Mouse (Mus musculus) neural tube, embryonic 11.5 days (tissue): ENCODE data around the gene Atg13. TPM values are rescaled to one million over a fixed set of nuclear protein-coding genes. Genes with fewer than 3 reads are reported as not detected.

Experiments used
- ATAC-seq: fragments of 200-750 bp; cut with Nextera tagmentation; 2 replicates; pipeline ENCODE4 v1.8.0; 2017; ENCODE audit warnings: moderate number of reproducible peaks, mild to moderate bottlenecking, moderate TSS enrichment, moderate library complexity; ENCODE audit not compliant: insufficient read depth, low FRiP score, low TSS enrichment
- DNase-seq: peaks from one replicate; pipeline ENCODE4 v3.0.0-alpha.2; 2015; ENCODE audit warnings: low spot score
- H3K27ac ChIP-seq: fragments of 300-500 bp; sonication (generic); 2 replicates; pipeline ENCODE4 v1.5.1; 2014; ENCODE audit warnings: low read depth, mild to moderate bottlenecking, low read length
- H3K27me3 ChIP-seq: fragments of 300-500 bp; sonication (generic); 2 replicates; pipeline ENCODE4 v1.6.1; 2014; ENCODE audit warnings: mild to moderate bottlenecking, low read length, mixed read lengths; ENCODE audit not compliant: control insufficient read depth, insufficient read depth
- H3K36me3 ChIP-seq: fragments of 300-500 bp; sonication (generic); 2 replicates; pipeline ENCODE4 v1.6.1; 2014; ENCODE audit warnings: mild to moderate bottlenecking, low read length, moderate library complexity, mixed read lengths; ENCODE audit not compliant: control insufficient read depth, insufficient read depth
- H3K4me1 ChIP-seq: fragments of 300-500 bp; sonication (generic); 2 replicates; pipeline ENCODE4 v1.6.1; 2014; ENCODE audit warnings: low read length, mixed read lengths; ENCODE audit not compliant: control insufficient read depth, insufficient read depth
- H3K4me2 ChIP-seq: fragments of 300-500 bp; sonication (generic); 2 replicates; pipeline ENCODE4 v1.6.1; 2014; ENCODE audit warnings: low read depth, mild to moderate bottlenecking, moderate library complexity
- H3K4me3 ChIP-seq: fragments of 300-500 bp; sonication (generic); 2 replicates; pipeline ENCODE4 v1.5.1; 2014; ENCODE audit warnings: low read depth, low read length
- H3K9ac ChIP-seq: fragments of 300-500 bp; sonication (generic); 2 replicates; pipeline ENCODE4 v1.6.1; 2014; ENCODE audit warnings: mild to moderate bottlenecking, low read length
- H3K9me3 ChIP-seq: fragments of 300-500 bp; sonication (generic); 2 replicates; pipeline ENCODE4 v1.6.1; 2016; ENCODE audit warnings: low read length; ENCODE audit not compliant: control insufficient read depth
- WGBS: fragments of 180-500 bp; shearing (Covaris S2); extraction: QIAGEN DNeasy Blood & Tissue Kit; methylation state at CpG from one replicate; pipeline ENCODE4 v1.1.7; 2014; 5-methylcytosine and 5-hydroxymethylcytosine counted together
- polyA plus RNA-seq: library from polyadenylated mRNA; unstranded; fragments of >200 nt; fragmentation: Nextera tagmentation; extraction: Ambion mirVana; gene quantifications from 2 replicates; pipeline ENCODE4 v1.2.1, GENCODE M21; 2014

Gene Atg13
- polyA plus RNA-seq, 1 experiment from 2014 or later: 37.9 TPM

DNA sequence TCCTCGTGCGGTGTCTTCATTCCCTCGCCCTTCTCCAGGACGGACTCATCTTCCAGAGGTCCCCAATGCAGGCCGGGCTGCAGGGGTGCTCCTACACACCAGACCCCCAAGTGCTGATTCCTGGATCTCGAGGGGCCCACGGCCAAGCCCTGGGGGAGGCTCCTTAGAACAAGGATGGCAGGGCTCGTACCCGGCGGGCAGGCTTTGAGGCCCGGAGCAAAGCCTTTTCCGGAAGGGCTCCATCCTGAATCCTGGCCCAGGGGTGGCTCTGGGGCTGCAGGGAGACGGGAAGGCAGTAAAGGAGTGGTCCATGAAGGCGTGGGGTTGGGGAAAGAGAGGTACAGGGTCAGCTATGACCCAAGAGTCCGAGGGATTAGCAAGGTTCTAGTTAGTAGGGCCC, 61.2 kb downstream of the Atg13 start:
- peak; percentile 19 for DNase-seq

DNA sequence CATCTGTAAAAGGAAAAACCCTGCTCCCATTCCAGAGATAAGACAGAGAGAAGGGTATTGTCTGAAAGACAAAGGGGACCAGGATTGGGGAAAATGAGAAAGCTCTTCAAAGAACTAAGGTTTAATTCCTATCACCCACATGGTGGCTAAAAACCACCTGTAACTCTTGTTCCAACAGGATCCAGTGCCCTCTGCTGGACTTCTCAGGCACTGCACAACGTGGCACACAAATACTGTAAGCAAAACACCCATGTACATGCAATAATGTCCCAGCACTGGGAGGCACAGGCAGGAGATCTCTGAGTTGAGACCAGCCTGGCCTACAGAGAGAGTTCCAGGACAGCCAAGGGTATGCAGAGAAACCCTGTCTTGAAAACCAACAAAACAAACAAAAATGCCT, 63.6 kb downstream of the Atg13 start:
- no peak overlapping the region for H3K4me3 ChIP-seq
- no peak overlapping the region for H3K4me2 ChIP-seq
- H3K36me3 ChIP-seq: peaks cover 29% of the 10 kb centered on the region
- DNase-seq: peak; percentile 71
- ATAC-seq: no peak
- 33% methylated on average over 1 of the region's 1 CpGs for WGBS
- H3K27ac ChIP-seq: no peak overlapping the region
- H3K9ac ChIP-seq: no peak overlapping the region
- H3K4me1 ChIP-seq: peaks cover 14% of the 10 kb centered on the region
- H3K27me3 ChIP-seq: no peaks in the 10 kb centered on the region
- H3K9me3 ChIP-seq: no peaks in the 10 kb centered on the region

More for the DNA sequence above, 61.2 kb downstream of the Atg13 start:
- Histone ChIP-seq H3K4me3 (peak overlapping the region; percentile 54), H3K27me3 (no peaks in the 10 kb centered on the region), H3K36me3 (peaks cover 26% of the 10 kb centered on the region), H3K4me2 (peak overlapping the region; percentile 97), H3K9me3 (no peaks in the 10 kb centered on the region), H3K4me1 (peaks cover 14% of the 10 kb centered on the region), H3K9ac (peak overlapping the region; percentile 69), H3K27ac (no peak overlapping the region)
- 3% methylated on average over 15 of the region's 15 CpGs for WGBS
- 0 out of 2 replicates have a peak, but pooled peaks have one; percentile 7 for ATAC-seq

DNA sequence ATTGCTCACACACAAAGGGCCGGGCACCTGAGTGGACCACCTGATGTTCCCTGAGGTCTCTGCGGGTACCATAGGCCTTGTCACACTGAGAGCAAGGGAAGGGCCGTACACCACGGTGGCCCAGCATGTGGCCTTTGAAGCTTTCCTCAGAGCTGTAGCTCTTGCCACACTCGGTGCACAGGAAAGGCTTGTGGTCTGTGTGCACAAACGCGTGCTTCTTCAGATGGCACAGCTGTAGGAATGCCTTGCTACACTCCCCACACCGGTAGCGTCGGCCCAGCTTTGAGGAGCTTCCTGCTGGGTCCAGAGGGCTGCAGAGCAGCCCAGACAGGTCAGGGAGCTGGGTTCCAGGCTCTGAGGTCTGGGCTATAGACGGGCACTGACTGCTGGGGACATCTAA, 64.6 kb downstream of the Atg13 start:
- Histone ChIP-seq H3K4me1 (peaks cover 12% of the 10 kb centered on the region), H3K4me2 (no peak overlapping the region), H3K9me3 (no peaks in the 10 kb centered on the region), H3K9ac (no peak overlapping the region), H3K27me3 (no peaks in the 10 kb centered on the region), H3K27ac (no peak overlapping the region), H3K36me3 (peaks cover 29% of the 10 kb centered on the region), H3K4me3 (no peak overlapping the region)
- DNase-seq (no peak), ATAC-seq (no peak)
- WGBS: 94% methylated on average over 11 of the region's 11 CpGs

DNA sequence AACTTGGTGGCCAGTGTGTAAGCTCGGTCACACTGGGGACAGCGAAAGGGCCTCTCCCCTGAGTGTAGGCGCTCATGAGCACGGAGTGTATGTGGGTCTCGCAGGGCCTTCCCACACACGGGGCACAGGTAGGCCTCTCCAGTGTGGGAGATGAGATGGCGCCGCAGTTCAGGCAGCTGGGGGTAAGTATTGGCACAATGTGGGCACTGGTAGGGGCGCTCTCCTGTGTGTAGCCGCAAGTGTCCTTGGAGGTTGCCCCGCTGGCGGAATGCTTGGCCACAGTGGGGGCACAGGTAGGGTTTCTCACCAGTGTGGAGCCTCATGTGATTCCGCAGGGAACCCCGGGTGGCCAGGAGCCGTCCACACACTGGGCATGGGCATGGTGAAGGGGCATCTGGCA, 65.0 kb downstream of the Atg13 start:
- H3K9me3 ChIP-seq: no peaks in the 10 kb centered on the region
- ATAC-seq: no peak
- no peaks in the 10 kb centered on the region for H3K27me3 ChIP-seq
- DNase-seq: no peak
- WGBS: 95% methylated on average over 15 of the region's 15 CpGs
- H3K4me3 ChIP-seq: no peak overlapping the region
- H3K9ac ChIP-seq: no peak overlapping the region
- H3K4me1 ChIP-seq: peaks cover 8% of the 10 kb centered on the region; the same call in 1 of the 2 replicates
- peaks cover 29% of the 10 kb centered on the region for H3K36me3 ChIP-seq
- no peak overlapping the region for H3K27ac ChIP-seq
- H3K4me2 ChIP-seq: no peak overlapping the region

DNA sequence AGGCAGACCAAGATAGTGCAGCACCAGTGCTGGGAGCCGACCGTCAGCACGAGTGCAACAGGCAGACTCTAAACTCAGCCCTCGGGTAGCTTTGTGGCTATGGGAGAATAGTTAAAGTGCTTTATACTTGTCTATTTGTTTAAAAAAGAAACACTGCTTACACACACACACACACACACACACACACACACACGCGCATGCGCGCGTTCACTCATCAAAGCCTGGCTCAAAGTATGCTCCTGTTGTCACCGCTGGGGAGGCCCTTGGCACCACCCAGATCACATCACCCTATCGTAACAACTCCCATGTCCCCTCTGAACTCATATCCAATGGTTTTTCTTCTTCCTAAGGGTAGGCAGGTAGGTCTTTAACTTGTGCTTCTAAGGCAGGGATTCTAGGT, 66.4 kb downstream of the Atg13 start:
- peaks cover 29% of the 10 kb centered on the region for H3K36me3 ChIP-seq

DNA sequence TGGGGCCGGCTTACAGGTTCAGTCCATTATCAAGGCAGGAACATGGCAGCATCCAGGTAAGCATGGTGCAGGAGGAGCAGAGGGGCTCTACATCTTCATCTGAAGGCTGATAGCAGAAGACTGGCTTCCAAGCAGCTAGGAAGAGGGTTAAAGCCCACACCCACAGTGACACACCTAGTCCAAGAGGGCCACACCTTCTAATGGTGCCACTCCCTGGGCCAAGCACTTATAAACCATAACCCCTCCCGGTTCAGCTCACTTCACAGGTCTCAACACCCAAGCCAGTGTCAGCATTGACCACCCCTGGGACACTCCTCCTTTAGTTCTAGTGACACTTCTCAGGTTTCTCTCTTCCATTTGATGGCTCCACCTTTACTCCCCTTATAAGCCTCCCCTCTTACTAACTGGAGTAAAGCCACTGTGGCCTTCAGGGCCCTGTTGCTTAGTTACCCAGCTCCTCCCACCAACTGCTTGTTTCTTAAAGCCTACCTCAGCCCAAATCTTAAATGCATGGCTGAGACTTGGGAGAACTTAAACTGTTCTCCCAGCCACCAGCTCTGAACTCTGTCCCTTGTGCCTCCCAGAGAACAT, 67.5 kb downstream of the Atg13 start:
- ATAC-seq (no peak), DNase-seq (no peak)
- H3K9me3 ChIP-seq: no peaks in the 10 kb centered on the region
- H3K9ac ChIP-seq: no peak overlapping the region
- no peaks in the 10 kb centered on the region for H3K4me1 ChIP-seq
- H3K4me2 ChIP-seq: no peak overlapping the region
- WGBS: 93% methylated on average over 2 of the region's 2 CpGs
- no peaks in the 10 kb centered on the region for H3K27me3 ChIP-seq
- H3K4me3 ChIP-seq: no peak overlapping the region
- H3K36me3 ChIP-seq: peaks cover 29% of the 10 kb centered on the region
- H3K27ac ChIP-seq: no peak overlapping the region

More for the DNA sequence above, 66.4 kb downstream of the Atg13 start:
- no peak overlapping the region for H3K4me3 ChIP-seq
- ATAC-seq: no peak
- H3K9me3 ChIP-seq: no peaks in the 10 kb centered on the region
- H3K9ac ChIP-seq: no peak overlapping the region
- H3K4me2 ChIP-seq: no peak overlapping the region
- H3K27ac ChIP-seq: no peak overlapping the region
- H3K4me1 ChIP-seq: peaks cover 7% of the 10 kb centered on the region; the same call in 1 of the 2 replicates
- WGBS: 95% methylated on average over 11 of the region's 11 CpGs
- H3K27me3 ChIP-seq: no peaks in the 10 kb centered on the region
- DNase-seq: no peak

DNA sequence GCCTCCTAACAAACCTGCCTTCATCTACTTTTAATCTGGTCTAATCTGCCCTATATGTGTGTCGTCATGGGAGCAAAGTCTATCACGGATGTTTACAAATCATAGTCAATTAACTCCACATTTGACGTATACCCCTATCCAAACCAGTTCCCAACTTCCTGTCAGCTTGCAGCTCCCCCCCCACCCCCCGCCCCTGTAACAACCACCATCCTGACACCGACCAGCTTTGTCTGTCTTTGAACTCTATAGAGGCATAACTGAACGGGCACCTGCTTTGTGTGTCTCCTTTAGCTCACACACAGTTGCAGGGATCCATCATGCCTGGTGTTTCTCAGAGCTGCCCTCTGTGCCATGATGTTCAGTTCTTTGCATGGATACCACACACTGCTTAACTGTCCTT, 71.4 kb downstream of the Atg13 start:
- Histone ChIP-seq H3K4me2 (no peak overlapping the region), H3K27me3 (no peaks in the 10 kb centered on the region), H3K9me3 (no peaks in the 10 kb centered on the region), H3K36me3 (peaks cover 2% of the 10 kb centered on the region; the same call in 1 of the 2 replicates), H3K9ac (no peak overlapping the region), H3K27ac (no peak overlapping the region), H3K4me1 (no peaks in the 10 kb centered on the region), H3K4me3 (no peak overlapping the region)
- ATAC-seq: no peak
- DNase-seq: no peak
- 85% methylated on average over 6 of the region's 6 CpGs for WGBS

DNA sequence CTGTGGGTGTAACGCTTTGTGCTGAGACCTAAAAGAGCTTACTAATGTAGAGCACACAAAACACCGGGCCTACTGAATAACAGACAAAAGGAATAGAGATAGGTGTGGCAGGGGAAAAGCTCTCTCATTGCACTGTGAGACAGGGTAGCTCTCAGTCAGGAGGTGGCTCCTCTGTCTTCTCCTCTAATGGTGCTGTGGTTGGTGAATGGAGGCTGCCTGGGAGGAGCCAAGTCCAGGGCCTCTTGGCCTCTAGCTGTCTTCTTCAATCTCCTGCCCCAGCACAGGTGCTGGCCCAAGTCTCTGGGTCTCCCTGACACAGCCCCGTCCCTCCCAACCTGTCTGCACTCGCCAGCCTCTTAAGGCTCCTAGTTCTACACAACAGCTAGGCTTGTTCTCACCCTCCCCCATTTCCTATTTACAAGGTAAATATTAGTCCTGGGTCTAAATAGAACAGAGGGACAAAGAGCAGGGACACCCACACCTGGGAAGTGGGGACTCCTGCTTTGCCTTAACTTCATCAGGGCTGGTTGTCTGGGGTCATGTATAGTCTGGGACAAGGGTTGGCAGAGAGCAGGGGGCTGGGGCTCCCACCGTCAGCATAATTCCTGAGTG, 73.5 kb downstream of the Atg13 start:
- Histone ChIP-seq H3K4me3 (no peak overlapping the region), H3K9ac (no peak overlapping the region), H3K4me2 (no peak overlapping the region), H3K27ac (no peak overlapping the region), H3K9me3 (no peaks in the 10 kb centered on the region), H3K4me1 (no peaks in the 10 kb centered on the region), H3K36me3 (no peaks in the 10 kb centered on the region), H3K27me3 (no peaks in the 10 kb centered on the region)
- 82% methylated on average over 5 of the region's 5 CpGs for WGBS
- ATAC-seq (no peak), DNase-seq (no peak)

DNA sequence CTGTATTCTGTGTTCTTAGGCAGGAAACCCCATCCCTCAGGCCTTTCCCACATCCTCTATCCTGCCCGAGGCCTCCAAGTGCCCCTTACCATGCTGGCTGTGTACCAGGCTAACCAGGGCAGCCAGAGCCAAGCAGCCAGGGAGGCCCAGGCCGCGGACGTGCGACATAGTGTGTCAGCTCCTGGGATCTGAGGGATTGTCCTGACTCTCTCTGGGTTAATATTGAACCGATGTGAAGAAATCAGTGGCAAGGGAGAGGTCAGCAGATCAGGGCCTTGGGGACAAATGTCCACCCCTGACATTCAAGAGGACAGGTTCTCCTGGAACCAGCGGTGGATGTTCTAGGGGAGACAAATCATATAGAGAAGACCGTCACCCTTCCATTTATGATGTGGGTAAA, 74.1 kb downstream of the Atg13 start, which contains the start of gene F2:
Gene F2, minus strand, starts transcription at position 186 of the 400 bp plus-strand sequence.
- H3K4me1 ChIP-seq: no peaks in the 10 kb centered on the region
- H3K36me3 ChIP-seq: no peaks in the 10 kb centered on the region
- no peak for DNase-seq
- no peaks in the 10 kb centered on the region for H3K27me3 ChIP-seq
- no peak for ATAC-seq
- H3K4me2 ChIP-seq: no peak within 1 kb of the TSS
- no peak within 1 kb of the TSS for H3K9ac ChIP-seq
- H3K9me3 ChIP-seq: no peaks in the 10 kb centered on the region
- no peak within 1 kb of the TSS for H3K27ac ChIP-seq
- WGBS: 89% methylated on average over 8 of the region's 8 CpGs
- H3K4me3 ChIP-seq: no peak within 1 kb of the TSS
